Mouse (Mus musculus) neural tube, embryonic 14.5 days (tissue): ENCODE data around the gene Acsl5. TPM values are rescaled to one million over a fixed set of nuclear protein-coding genes. Genes with fewer than 3 reads are reported as not detected.

ENCODE experiments used
- ATAC-seq: fragments of 200-750 bp; cut with Nextera tagmentation; 2 replicates; pipeline ENCODE4 v1.8.0; 2017; ENCODE audit warnings: low read depth, mild to moderate bottlenecking, moderate TSS enrichment, moderate library complexity
- H3K27ac ChIP-seq: fragments of 300-500 bp; sonication (generic); 2 replicates; pipeline ENCODE4 v1.5.1; 2014; ENCODE audit warnings: low read depth, mild to moderate bottlenecking, control low read depth, low read length, moderate library complexity, mixed read lengths
- H3K27me3 ChIP-seq: fragments of 300-500 bp; sonication (generic); 2 replicates; pipeline ENCODE4 v1.6.1; 2014; ENCODE audit warnings: low read length; ENCODE audit not compliant: control insufficient read depth, insufficient read depth
- H3K36me3 ChIP-seq: fragments of 300-500 bp; sonication (generic); 2 replicates; pipeline ENCODE4 v1.6.1; 2014; ENCODE audit warnings: low read length, mixed read lengths; ENCODE audit not compliant: control insufficient read depth, insufficient read depth
- H3K4me1 ChIP-seq: fragments of 300-500 bp; sonication (generic); 2 replicates; pipeline ENCODE4 v1.6.1; 2014; ENCODE audit warnings: low read length; ENCODE audit not compliant: control insufficient read depth, insufficient read depth
- H3K4me2 ChIP-seq: fragments of 300-500 bp; sonication (generic); 2 replicates; pipeline ENCODE4 v1.6.1; 2014; ENCODE audit warnings: mild to moderate bottlenecking, low read depth, low read length, control low read depth
- H3K4me3 ChIP-seq: fragments of 300-500 bp; sonication (generic); 2 replicates; pipeline ENCODE4 v1.5.1; 2014; ENCODE audit warnings: low read depth, low read length, control low read depth, mixed read lengths
- H3K9ac ChIP-seq: fragments of 300-500 bp; sonication (generic); replicated peaks from 2 replicates; pipeline ENCODE4 v1.6.1; 2014; ENCODE audit warnings: low read depth, mild to moderate bottlenecking, control low read depth, low read length, mixed read lengths
- H3K9me3 ChIP-seq: fragments of 300-500 bp; sonication (generic); 2 replicates; pipeline ENCODE4 v1.6.1; 2016; ENCODE audit warnings: low read length; ENCODE audit not compliant: control insufficient read depth
- WGBS: fragments of 180-500 bp; shearing (Covaris S2); extraction: QIAGEN DNeasy Blood & Tissue Kit; methylation state at CpG from one replicate; pipeline ENCODE4 v1.1.7; 2014; 5-methylcytosine and 5-hydroxymethylcytosine counted together
- polyA plus RNA-seq: library from polyadenylated mRNA; unstranded; fragments of >200 nt; fragmentation: Nextera tagmentation; extraction: Ambion mirVana; gene quantifications from 2 replicates; pipeline ENCODE4 v1.2.1, GENCODE M21; 2014

Gene Acsl5
- polyA plus RNA-seq, 1 experiment from 2014 or later = 14.6 TPM

DNA sequence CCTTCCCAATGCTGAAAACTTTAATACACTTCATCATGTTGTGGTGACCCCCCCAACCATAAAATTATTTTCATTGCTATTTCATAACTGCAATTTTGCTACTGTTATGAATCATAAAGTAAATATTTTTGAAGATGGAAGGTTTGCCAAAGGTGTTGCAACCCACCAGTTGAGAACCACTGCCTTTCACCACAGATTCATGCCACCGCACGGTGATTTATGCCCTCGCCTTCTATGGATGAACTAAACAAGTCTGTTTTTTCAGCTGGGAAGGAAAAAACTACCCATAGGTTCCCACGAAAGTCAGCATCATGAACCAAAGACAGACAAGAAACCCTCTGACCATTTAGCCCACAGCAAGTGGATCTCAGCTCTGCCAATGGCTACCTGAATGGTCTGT is 34.9 kb upstream of the Acsl5 start:
- H3K4me3 ChIP-seq = no peak overlapping the region
- no peak overlapping the region for H3K9ac ChIP-seq
- H3K9me3 ChIP-seq = no peaks in the 10 kb centered on the region
- H3K27ac ChIP-seq = no peak overlapping the region
- H3K4me1 ChIP-seq = no peaks in the 10 kb centered on the region
- H3K36me3 ChIP-seq = no peaks in the 10 kb centered on the region
- no peak for ATAC-seq
- H3K4me2 ChIP-seq = no peak overlapping the region
- H3K27me3 ChIP-seq = no peaks in the 10 kb centered on the region
- WGBS = 90% methylated on average over 4 of the region's 4 CpGs

DNA sequence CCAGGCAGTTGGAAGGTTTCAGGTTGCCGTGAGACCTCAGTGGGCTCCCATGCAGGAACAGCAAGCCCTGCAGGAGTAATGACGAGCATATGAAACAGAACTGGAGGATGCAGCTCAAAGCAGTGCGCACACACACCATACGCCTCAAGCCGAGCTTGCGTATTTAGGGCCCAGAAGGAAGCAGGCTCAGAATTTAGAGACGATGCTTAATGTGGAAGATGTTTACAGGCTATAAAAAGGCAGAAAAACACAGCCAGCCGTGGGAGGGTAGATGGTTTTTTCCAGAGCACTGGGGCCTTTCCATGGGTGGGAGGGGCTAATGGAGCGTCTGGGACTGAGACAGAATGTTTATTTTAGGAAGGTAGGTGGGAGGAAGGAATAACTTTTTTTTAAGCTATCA is 34.4 kb upstream of the Acsl5 start:
- Histone ChIP-seq H3K36me3 (no peaks in the 10 kb centered on the region), H3K9ac (no peak overlapping the region), H3K4me1 (no peaks in the 10 kb centered on the region), H3K4me2 (no peak overlapping the region), H3K9me3 (no peaks in the 10 kb centered on the region), H3K27ac (no peak overlapping the region), H3K27me3 (no peaks in the 10 kb centered on the region), H3K4me3 (no peak overlapping the region)
- WGBS = 78% methylated on average over 9 of the region's 9 CpGs
- no peak for ATAC-seq

DNA sequence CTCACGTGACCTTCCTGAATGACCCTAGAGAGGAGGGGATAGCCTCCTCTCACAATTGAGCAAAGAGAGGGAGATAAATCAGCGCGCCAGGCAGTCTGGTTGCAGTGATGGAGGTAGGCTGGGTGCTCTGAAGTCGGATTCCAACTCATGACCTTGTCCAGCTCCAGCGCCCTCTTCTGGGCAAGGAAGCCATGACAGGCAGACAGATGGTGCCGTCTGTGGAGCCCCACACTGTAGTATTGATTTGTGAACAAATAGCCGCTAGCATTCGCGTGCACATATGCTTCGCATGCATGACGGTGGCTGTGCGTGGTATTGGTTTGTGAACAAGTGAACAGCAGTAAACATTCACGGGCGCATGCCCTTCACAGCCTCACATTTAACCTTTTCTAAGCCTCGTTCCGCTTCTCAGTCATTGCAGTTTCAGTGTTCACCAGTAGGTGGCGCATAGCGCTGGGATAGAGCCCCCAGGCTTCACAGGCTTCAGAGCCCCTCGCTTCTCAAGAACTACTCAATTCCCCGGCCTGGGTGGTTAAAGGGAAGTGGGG is 33.5 kb upstream of the Acsl5 start:
- 3% methylated on average over 20 of the region's 20 CpGs for WGBS
- no peak overlapping the region for H3K27ac ChIP-seq
- peak overlapping the region; percentile 12 for H3K4me3 ChIP-seq
- ATAC-seq = peak; percentile 86
- no peaks in the 10 kb centered on the region for H3K4me1 ChIP-seq
- no peaks in the 10 kb centered on the region for H3K27me3 ChIP-seq
- H3K9ac ChIP-seq = no peak overlapping the region; the same call in 1 of the 2 replicates
- no peaks in the 10 kb centered on the region for H3K36me3 ChIP-seq
- no peaks in the 10 kb centered on the region for H3K9me3 ChIP-seq
- peak overlapping the region; percentile 41 for H3K4me2 ChIP-seq

DNA sequence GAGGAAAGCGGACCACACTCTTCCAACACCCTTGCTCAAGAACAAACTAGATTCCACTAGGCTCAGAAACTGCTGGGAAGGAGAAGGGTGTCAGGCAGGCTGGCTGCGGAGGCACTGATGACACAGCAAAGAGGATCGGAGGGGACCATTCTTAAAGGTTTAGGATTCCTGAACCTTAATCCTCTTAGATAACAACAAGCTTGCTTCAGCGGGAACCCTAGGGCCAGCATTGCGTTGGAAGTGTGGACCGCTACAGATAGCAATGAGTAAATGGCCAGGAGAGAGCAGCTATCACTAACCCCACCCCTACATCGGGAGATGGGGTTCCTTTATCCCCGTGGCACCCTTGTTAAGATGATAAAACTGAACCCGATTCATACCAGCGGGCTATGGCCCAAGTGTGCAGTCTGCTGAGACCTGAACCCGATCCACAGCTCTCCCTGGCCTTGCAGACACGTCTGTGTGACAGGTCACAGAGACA is 33.0 kb upstream of the Acsl5 start:
- Histone ChIP-seq H3K27me3 (no peaks in the 10 kb centered on the region), H3K4me2 (peak overlapping the region; percentile 41), H3K36me3 (no peaks in the 10 kb centered on the region), H3K4me1 (no peaks in the 10 kb centered on the region), H3K9me3 (no peaks in the 10 kb centered on the region), H3K9ac (no peak overlapping the region; the same call in 1 of the 2 replicates), H3K4me3 (peak overlapping the region; percentile 12; the same call in 1 of the 2 replicates), H3K27ac (no peak overlapping the region)
- WGBS = 36% methylated on average over 12 of the region's 12 CpGs
- ATAC-seq = peak; percentile 41; the same call in 1 of the 2 replicates

DNA sequence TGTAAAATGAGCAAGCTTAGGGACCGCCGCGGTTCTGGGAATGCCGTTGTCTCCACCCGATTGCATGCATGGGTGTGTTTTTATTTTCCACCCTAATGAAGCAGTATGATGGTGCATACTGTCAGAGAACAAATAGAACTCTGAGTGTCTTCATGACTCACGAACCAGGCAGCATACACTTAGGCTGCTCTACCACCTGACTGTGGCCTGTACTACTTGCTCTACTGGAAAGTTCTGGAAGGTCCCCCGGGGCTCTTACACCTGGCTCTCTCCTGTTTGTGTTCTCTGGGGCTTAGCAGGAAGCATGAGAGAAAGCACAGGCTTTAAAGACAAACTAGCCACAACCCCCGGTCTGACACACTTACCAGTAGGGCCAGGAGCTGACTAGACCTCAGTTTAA is 32.4 kb upstream of the Acsl5 start:
- H3K9ac ChIP-seq = no peak overlapping the region
- H3K4me2 ChIP-seq = no peak overlapping the region

DNA sequence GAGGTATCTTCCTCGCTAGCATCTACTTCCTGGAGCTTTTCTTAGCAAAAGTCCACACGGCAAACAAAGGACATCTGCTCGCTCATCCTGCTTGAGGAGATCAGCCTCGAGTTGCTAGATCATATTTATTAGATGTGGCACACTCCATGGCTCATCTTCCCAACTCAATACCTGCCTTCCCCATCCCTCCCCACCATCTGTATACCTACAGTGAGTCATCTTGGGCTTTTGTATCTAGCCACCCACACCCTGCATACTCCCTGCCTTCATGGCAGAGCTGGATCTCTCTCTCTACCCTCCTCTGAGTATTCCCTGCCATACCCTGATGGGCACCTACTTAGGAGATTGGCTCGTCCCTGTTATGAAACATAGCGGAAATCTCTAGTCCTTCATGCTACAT is 30.5 kb upstream of the Acsl5 start:
- Histone ChIP-seq H3K27ac (no peak overlapping the region), H3K9me3 (no peaks in the 10 kb centered on the region), H3K27me3 (no peaks in the 10 kb centered on the region), H3K4me3 (no peak overlapping the region), H3K4me1 (no peaks in the 10 kb centered on the region), H3K9ac (no peak overlapping the region), H3K36me3 (no peaks in the 10 kb centered on the region), H3K4me2 (no peak overlapping the region)
- WGBS = 84% methylated on average over 6 of the region's 6 CpGs
- no peak for ATAC-seq

More for the DNA sequence above, 32.4 kb upstream of the Acsl5 start:
- Histone ChIP-seq H3K9me3 (no peaks in the 10 kb centered on the region), H3K4me1 (no peaks in the 10 kb centered on the region), H3K27me3 (no peaks in the 10 kb centered on the region), H3K36me3 (no peaks in the 10 kb centered on the region), H3K4me3 (no peak overlapping the region), H3K27ac (no peak overlapping the region)
- ATAC-seq = no peak
- WGBS = 83% methylated on average over 8 of the region's 8 CpGs

DNA sequence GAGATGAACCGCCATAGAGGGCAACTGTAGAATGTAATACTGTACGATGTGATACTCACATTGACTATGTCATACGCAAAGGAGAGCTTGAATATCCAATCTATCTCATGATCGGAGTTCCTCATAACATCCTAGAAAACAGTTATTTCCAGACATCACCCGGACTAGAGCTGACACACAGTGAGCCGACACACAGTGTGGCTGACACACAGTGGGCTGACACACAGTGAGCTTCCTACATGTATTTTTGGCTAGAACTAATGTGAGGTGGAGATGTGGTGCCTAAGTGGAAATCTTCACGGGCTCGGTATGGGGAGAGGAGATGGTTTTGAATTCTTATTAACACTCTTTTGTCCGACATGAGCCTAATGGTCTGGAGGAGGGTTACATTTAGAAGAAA is 29.5 kb upstream of the Acsl5 start:
- 95% methylated on average over 9 of the region's 9 CpGs for WGBS
- Histone ChIP-seq H3K9ac (no peak overlapping the region), H3K4me1 (no peaks in the 10 kb centered on the region), H3K36me3 (no peaks in the 10 kb centered on the region), H3K4me3 (no peak overlapping the region), H3K27me3 (no peaks in the 10 kb centered on the region), H3K4me2 (no peak overlapping the region), H3K9me3 (no peaks in the 10 kb centered on the region), H3K27ac (no peak overlapping the region)
- no peak for ATAC-seq

DNA sequence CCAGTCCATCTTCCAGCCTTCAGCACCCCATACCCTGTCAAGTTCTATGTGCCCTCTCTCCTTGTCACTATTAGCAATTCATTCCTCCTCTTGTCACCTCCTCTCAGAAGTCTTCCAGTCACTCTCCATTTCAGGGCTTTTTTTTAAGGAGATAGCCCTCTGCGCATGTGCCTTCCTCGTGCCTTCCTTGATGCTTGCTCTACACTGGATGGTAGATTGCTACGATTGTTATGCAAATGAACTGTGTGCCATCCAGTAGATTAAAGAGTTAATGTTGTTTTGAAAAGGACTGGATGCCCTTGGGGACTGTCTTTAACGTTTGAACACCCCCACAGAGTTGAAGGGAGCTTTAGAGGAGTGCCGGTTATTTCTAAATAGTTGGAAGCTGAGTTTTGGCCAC is 25.1 kb upstream of the Acsl5 start:
- H3K27ac ChIP-seq = no peak overlapping the region
- no peak for ATAC-seq

DNA sequence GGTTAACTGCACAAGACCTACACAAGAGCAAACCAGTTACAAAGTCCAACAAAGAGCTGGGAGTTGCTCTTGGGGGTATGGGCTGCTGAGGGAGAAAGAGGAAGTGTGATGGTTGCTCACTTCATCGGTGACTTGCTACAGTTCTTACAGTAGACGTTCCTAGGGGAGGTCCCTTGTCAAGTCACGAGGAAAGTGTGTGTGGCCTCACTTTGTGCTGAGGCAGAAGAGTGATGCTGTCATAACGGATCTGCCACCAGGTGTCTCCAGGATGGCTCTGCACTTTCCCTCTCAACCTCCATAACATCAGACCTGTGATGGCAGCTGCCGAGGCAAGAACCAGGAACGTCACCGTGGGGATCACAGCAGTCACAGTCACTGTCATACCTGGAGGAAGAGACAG is 24.6 kb upstream of the Acsl5 start:
- no peak for ATAC-seq
- no peaks in the 10 kb centered on the region for H3K4me1 ChIP-seq
- H3K27ac ChIP-seq = no peak overlapping the region
- H3K36me3 ChIP-seq = no peaks in the 10 kb centered on the region
- H3K27me3 ChIP-seq = no peaks in the 10 kb centered on the region
- no peak overlapping the region for H3K4me3 ChIP-seq
- H3K4me2 ChIP-seq = no peak overlapping the region
- no peak overlapping the region for H3K9ac ChIP-seq
- 85% methylated on average over 7 of the region's 7 CpGs for WGBS
- H3K9me3 ChIP-seq = no peaks in the 10 kb centered on the region

More for the DNA sequence above, 25.1 kb upstream of the Acsl5 start:
- no peak overlapping the region for H3K4me3 ChIP-seq
- H3K36me3 ChIP-seq = no peaks in the 10 kb centered on the region
- H3K4me2 ChIP-seq = no peak overlapping the region
- H3K9me3 ChIP-seq = no peaks in the 10 kb centered on the region
- H3K4me1 ChIP-seq = no peaks in the 10 kb centered on the region
- WGBS = 60% methylated on average over 5 of the region's 5 CpGs
- H3K27me3 ChIP-seq = no peaks in the 10 kb centered on the region
- no peak overlapping the region for H3K9ac ChIP-seq
